Mouse (Mus musculus) thymus, adult 2 months (tissue): Measurements from ENCODE around the gene Slc35b1.

ENCODE experiments used
- CTCF ChIP-seq: fragments of 200-500 bp; IDR thresholded peaks from 2 replicates; pipeline ENCODE4 v1.5.1; 2012; ENCODE audit warnings: mild to moderate bottlenecking, control low read depth, low read length, moderate library complexity, borderline replicate concordance; ENCODE audit not compliant: control insufficient read depth, poor library complexity, insufficient read depth; ENCODE audit errors: extremely low read depth
- POLR2A ChIP-seq: fragments of 200-500 bp; IDR thresholded peaks from 2 replicates; pipeline ENCODE4 v1.6.1; 2012; ENCODE audit warnings: mild to moderate bottlenecking, low read length, control low read depth, moderate library complexity; ENCODE audit not compliant: control insufficient read depth, poor library complexity, insufficient read depth; ENCODE audit errors: extremely low read depth

DNA sequence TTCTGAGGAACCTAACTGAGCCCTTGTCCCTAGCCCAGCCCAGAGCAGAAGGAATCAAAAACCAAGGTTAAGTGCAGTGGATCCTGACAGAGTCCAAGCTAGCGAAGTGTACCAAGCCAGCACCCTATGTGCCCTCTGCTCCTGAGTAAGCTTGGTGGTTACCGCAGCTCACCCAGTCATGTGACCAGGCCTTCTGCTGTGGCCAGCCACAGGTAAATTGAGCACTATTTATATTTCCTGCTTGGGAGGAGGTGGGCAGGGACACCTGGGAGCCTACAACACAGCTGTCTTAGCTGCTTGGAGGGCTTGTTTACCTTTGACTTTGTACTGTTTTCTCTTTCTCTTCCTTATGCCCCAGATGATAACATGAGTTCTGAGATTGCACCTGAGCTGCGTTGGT is 33.5 kb upstream of the Slc35b1 start:
- no peak for TF ChIP-seq CTCF
- TF ChIP-seq POLR2A, result no peak
